Mouse (Mus musculus): ENCODE measurements around the gene Prr5l. TPM values are rescaled to one million over a fixed set of nuclear protein-coding genes. Genes with fewer than 3 reads are reported as not detected.

Prr5l gene
- polyA plus RNA-seq, 1 experiment from 2014 or later, result 15.5 TPM

Other genes starting within 250 kb of the Prr5l start
- gene Rag1, start 233.5 kb downstream of the Prr5l start, polyA plus RNA-seq (2016; fragmentation: Nextera tagmentation; extraction: Ambion mirVana), result 0.06 and 0.10 TPM in 2 replicates
- 47.3 and 56.2 TPM in 2 replicates for gene B230118H07Rik, start 233.5 kb downstream of the Prr5l start, polyA plus RNA-seq (2016; fragmentation: Nextera tagmentation; extraction: Ambion mirVana)
- 16.5 and 17.8 TPM in 2 replicates for gene Traf6, start 204.6 kb downstream of the Prr5l start, polyA plus RNA-seq (2016; fragmentation: Nextera tagmentation; extraction: Ambion mirVana)
- gene Commd9, start 3.2 kb upstream of the Prr5l start, polyA plus RNA-seq (2016; fragmentation: Nextera tagmentation; extraction: Ambion mirVana), result 76.3 and 83.1 TPM in 2 replicates

Measured in midbrain, embryonic 12.5 days (tissue).